Mouse (Mus musculus): ENCODE results near the gene Map6d1.
A peak's percentile ranks its signal among the peaks of the same experiment; 100 is the strongest.

Map6d1 gene

DNA sequence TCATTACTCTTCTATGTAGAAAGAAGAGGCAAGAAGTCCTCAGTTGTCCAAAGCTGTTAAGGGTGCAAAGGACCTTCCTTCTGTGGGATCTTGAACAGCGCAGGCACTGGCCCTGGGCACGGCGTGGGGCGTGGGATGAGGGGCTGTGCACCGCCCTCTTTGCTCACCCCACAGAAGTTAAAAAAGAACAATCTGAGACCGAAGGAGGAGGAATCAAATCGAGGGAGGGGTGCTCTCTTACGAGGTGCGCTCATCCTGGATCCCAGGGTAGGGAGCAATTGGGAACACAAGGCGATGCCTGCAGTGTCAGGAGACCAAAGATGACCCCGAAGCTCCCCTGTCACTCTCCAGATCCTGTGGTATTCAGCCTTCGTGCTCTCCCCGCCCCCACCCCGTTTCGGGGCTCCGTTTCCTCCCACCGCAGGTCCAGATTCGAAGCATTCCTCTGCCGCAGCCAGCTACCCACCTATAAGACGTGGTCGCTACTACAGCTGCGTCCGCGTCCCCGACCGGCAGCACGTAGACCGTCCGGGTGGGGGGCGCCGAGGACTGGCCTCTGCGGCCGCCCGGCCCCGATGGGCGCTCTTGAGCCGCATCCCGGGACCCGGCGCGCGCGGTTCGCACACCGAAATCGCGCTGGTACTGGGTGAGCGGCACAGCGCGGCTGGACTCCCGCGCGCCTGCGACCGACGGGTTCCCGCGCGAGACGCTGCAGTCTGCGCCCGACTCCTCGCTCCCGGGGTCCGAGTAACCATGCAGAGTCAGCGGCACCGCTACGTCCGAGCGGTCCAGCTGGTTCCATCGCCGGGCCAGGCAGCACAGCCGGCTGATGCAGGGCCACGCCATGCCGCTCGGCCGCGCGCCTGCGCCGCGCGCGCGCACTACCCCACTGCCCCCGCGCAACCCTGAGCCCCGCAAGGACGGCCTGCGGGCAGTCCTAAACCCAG is at the start of gene Map6d1:
Gene Map6d1, minus strand, starts transcription at position 891 of the 947 bp plus-strand sequence.
- peak; percentile 59 to 69 for DNase-seq (ENCODE audit: low spot score in 2 of 2)

- DNase-seq (ENCODE audit: low spot score in 2 of 2): no peak
Measured at GRCm38 (mm10) chr16:20280238-20280637, 39.1 kb upstream of the Map6d1 start.

DNA sequence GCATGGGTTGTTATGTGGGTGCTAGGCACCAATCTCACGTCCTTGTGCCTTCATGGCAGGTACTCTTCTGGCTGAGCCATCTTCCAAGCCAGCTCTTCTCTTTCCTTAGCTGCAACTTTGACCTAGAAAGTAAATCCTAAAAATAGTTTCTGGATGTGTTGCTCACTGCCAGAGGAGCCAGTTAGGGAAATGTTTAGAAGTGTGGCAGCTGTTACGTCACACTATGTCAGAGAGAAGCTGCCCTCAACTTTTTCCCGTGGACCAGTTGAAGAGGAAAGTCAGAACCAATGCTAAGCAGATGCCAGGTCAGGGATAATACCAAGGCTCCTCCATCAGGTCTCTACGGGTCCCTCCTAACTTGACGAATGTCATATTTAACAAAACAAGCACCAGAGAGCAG is 38.2 kb upstream of the Map6d1 start:
- DNase-seq (ENCODE audit: low spot score in 2 of 2): no peak

- no peak for DNase-seq (ENCODE audit: low spot score in 2 of 2)
Measured at GRCm38 (mm10) chr16:20272994-20273393, 31.8 kb upstream of the Map6d1 start.

DNA sequence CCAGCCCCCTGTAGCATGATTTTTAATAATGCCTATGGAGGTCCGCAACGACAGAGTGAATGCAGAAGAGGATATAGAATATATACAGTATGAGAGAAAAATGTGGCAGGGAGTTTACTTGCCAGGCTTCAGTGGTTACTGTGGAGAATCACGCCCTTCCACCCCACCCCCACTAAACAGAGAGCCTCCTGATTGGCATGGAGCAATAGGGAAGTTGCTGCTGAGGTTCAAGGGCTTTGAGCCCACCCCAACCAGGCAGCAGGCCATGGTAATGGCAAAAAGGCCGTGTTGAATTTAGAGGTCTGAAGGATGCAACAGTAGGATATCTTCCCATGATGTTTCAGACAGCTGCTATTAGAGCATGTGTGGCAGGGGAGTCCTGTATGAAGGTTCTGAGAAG is 30.2 kb upstream of the Map6d1 start:
- no peak for DNase-seq (ENCODE audit: low spot score in 2 of 2)

GRCm38 (mm10) chr16:20265089-20265488 is 23.9 kb upstream of the Map6d1 start:
- no peak for DNase-seq (ENCODE audit: low spot score in 2 of 2)

- DNase-seq (ENCODE audit: low spot score in 2 of 2): no peak
Measured at GRCm38 (mm10) chr16:20257926-20258325, 16.8 kb upstream of the Map6d1 start.

DNA sequence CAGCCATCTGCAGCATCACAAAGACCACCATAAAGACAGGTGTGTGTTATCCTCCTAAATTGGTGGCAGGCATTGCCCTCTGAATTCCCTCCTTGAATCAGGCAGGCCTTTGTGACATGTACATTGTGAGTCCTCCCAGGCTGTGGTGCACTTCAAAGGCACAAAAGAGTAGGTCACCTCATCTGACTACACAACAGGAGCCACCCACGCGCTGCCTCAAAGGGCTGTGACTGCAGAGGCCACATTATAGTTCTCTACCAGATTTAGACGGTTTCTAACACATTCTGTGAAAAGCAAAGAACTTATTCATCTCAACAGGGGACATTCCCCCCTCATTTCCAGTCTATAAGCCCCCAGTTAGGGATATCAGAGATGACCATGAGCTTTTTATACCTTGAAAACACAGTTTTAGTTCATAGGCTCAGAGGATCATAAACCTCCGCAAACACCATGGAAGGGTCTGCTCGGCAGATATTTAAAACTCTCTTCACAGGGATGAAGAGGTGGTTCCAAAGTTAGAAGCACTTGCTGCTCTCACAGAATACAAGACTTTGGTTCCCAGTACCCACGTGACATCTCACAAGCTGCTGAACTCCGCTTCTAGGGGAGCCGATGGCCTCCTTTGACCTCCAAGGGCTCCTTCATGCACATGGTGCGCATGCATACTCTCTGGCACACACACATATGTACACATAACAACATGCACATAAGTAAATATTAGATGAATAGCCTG is 7.5 kb upstream of the Map6d1 start:
- DNase-seq (ENCODE audit: low spot score in 2 of 2): peak; percentile 36 to 52

GRCm38 (mm10) chr16:20247103-20247502 is 5.9 kb upstream of the Map6d1 start:
- DNase-seq (ENCODE audit: low spot score in 2 of 2): no peak

GRCm38 (mm10) chr16:20238646-20239045 is 2.5 kb downstream of the Map6d1 start:
- no peak for DNase-seq (ENCODE audit: low spot score in 2 of 2)

DNA sequence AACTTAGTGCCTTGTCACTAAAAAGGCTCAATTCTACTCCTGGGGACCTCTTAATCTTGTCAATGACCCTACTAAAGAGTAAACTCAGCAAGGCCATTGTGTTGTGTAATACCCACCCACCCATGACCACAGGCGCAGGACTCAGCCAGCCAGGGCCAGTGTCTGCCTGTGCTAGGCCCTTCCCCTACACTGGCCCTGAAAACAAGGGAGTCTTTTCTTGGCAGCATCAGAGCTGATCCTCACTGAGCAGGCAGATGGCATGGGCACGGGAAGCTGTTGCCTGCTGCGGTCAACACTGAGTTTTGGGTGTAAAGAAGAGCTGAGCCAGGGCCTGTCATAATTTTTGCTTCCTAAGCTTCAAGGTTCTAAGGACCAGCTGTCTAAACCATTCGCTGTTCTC is 3.7 kb downstream of the Map6d1 start:
- DNase-seq (ENCODE audit: low spot score in 2 of 2): peak; percentile 31 to 35

DNA sequence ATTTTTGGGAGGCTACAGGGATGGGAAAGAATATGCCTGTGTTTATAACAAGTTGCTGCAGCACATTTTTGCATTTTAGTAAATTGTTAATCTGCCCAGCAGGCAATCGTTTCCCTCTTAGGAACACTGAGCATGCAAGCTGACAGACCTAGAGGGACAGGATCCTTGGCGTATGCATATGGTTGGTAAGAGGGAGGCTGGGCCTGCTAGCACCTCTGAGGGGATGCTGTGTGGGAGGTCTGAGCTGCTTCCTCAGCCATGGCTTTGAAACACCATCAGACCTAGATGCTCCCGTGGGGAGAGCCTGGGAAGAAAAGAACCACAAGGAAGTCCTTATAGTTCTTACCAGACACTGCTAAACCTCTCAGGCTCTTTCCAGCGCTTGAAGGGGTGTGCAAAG is 6.8 kb downstream of the Map6d1 start:
- no peak for DNase-seq (ENCODE audit: low spot score in 2 of 2)

DNA sequence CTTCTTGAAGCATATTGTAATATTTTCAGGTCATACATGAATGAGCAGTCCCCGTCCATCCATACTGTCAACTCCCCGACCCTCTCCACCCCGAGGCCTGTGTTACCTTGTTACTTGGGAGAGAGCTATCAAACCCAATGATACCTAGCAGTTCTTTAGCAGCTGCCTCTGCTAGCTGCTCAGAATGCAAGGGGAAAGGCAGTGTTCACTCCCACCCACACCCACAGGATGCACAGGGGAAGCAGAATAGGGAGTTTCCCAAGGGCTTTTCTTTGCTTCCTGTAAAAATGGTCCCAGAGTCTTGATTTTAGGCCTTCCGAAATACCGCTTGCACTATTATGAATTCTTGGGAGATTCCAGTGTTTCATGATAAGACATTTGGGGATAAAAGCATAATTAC is 13.0 kb downstream of the Map6d1 start:
- no peak for DNase-seq (ENCODE audit: low spot score in 2 of 2)

GRCm38 (mm10) chr16:20227504-20227903 is 13.7 kb downstream of the Map6d1 start:
- peak in 1 of 2 experiments; percentile 42 for DNase-seq (ENCODE audit: low spot score in 2 of 2)

DNA sequence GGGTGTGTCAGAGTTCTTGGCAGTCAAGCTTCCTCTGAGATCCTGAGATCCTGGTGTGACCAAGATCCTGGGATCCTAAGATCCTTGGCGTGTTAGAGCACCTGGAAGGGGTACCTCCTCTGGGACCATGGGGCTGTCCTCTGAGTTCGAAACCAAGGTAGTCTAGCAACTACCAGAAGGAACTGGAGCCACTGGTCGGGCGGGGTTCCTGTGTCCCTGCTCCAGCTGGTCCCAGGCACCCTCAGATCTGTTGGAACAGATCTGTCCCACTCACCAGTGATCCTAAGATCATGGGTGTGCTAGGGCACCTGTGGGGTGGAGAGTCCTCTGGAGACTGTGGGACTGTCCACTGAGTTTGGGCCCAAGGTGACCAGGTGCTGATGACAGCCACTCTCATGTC is 14.5 kb downstream of the Map6d1 start:
- no peak for DNase-seq (ENCODE audit: low spot score in 2 of 2)

- DNase-seq (ENCODE audit: low spot score in 2 of 2): no peak
Measured at GRCm38 (mm10) chr16:20222726-20223125, 18.4 kb downstream of the Map6d1 start.

- peak; percentile 54 to 60 for DNase-seq (ENCODE audit: low spot score in 2 of 2)
Measured at GRCm38 (mm10) chr16:20213591-20214226, 27.4 kb downstream of the Map6d1 start.

DNA sequence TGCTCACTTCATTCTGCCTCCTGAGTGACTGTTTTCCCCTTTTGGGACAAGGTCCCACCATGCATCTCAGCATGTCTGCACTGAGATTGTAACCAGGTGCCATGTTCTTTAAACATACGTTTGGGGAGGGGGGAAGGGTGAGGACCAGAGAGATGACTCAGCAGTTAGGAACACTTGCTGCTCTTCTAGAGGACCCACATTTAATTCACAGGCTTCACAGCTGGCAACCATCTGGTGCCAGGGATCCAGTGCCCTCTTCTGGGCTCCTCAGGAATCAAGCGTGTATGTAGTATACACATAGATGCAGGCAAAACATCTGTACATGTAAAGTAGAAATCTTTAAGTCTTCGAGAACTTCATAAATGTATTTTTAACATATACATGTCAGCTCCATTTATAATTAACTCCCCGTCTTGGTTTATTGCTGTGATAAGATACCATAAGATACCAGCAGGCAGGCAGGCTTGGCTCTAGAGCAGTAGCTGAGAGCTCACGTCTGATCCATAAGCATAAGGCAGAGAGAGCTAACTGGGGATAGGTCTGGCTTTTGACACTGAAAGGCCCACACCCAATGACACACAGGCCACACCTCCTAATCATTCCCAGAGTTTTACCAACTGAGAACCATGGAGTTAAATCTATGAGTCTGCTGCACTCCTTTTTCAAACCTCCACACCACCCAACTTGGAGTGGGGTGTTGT is 41.5 kb downstream of the Map6d1 start:
- DNase-seq (ENCODE audit: low spot score in 2 of 2): no peak

DNA sequence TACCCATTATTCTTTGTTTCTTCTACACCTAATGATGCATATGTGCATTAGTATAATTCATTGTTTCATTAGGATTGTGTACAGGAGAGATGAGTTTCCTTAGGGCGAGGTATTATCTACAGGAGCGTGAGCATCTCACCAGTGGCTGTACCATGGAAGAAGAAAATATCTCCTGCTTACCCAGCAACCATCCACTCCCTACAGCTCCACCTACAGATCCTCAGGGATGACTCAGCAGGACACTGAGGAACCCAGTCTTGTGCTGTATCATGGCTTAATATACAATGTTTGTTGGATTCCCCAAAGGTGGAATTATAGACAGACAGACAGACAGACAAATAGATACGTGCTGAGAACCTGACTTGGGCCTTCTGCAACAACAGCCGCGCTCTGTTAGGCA is 44.2 kb downstream of the Map6d1 start:
- peak in 1 of 2 experiments; percentile 30 for DNase-seq (ENCODE audit: low spot score in 2 of 2)

GRCm38 (mm10) chr16:20195546-20195945 is 45.6 kb downstream of the Map6d1 start:
- DNase-seq (ENCODE audit: low spot score in 2 of 2): no peak

GRCm38 (mm10) chr16:20192043-20192442 is 49.1 kb downstream of the Map6d1 start:
- DNase-seq (ENCODE audit: low spot score in 2 of 2): no peak

All from right cerebral cortex, adult 2 months (tissue).